Mouse (Mus musculus): ENCODE results near the gene Prdx3.
"Not testable (repeated sequence)": the region's sequence is repeated elsewhere in the genome, so short reads cannot be mapped to it uniquely, and the experiment has no call there.

Gene Prdx3

GRCm38 (mm10) chr19:60866169-60866568 is 8.2 kb downstream of the Prdx3 start:
- DNase-seq (ENCODE audit: low spot score in 2 of 2): not testable (repeated sequence)

GRCm38 (mm10) chr19:60860868-60861700 is 13.3 kb downstream of the Prdx3 start, which contains the start of gene Sfxn4:
Gene Sfxn4, minus strand, starts transcription at chr19:60861479.
- peak; percentile 84 to 87 for DNase-seq (ENCODE audit: low spot score in 2 of 2)

GRCm38 (mm10) chr19:60845731-60846130 is 28.6 kb downstream of the Prdx3 start:
- no peak for DNase-seq (ENCODE audit: low spot score in 2 of 2)

GRCm38 (mm10) chr19:60843324-60843723 is 31.0 kb downstream of the Prdx3 start:
- no peak for DNase-seq (ENCODE audit: low spot score in 2 of 2)

GRCm38 (mm10) chr19:60837747-60838146 is 36.6 kb downstream of the Prdx3 start:
- peak; percentile 16 to 33 for DNase-seq (ENCODE audit: low spot score in 2 of 2)

- no peak for DNase-seq (ENCODE audit: low spot score in 2 of 2)
These were observed 55.7 kb downstream of the Prdx3 start for GRCm38 (mm10) chr19:60818677-60819076.

Data from frontal cortex, postnatal 14 days (tissue).